Mouse (Mus musculus) CD4-positive, CD25-positive, alpha-beta regulatory T cell, adult 4 months (primary cell): ENCODE results near the gene Fmo3. TPM values are rescaled to one million over a fixed set of nuclear protein-coding genes. Genes with fewer than 3 reads are reported as not detected.

ENCODE experiments used
- ATAC-seq: one replicate; pipeline ENCODE4 v1.8.0; 2017
- polyA plus RNA-seq, 2 experiments: library from polyadenylated mRNA; unstranded; fragments of 100-300 nt; shearing (Covaris generic); gene quantifications; one replicate each; pipeline ENCODE4 v1.2.1; 2017

Fmo3 gene
- not detected for polyA plus RNA-seq

- no peak for ATAC-seq
These were observed at the start of gene Fmo3 for GRCm38 (mm10) chr1:162984428-162984827. Gene Fmo3 (minus strand): TSS chr1:162984528.

- ATAC-seq = no peak
These were observed 38.7 kb upstream of the Fmo3 start for GRCm38 (mm10) chr1:163023075-163023474.

GRCm38 (mm10) chr1:163009220-163009619 lies 24.9 kb upstream of the Fmo3 start:
- ATAC-seq = no peak

GRCm38 (mm10) chr1:163003496-163003895 lies 19.2 kb upstream of the Fmo3 start:
- no peak for ATAC-seq

GRCm38 (mm10) chr1:163001271-163001829 lies 17.0 kb upstream of the Fmo3 start:
- no peak for ATAC-seq

- ATAC-seq = no peak
These were observed 3.2 kb upstream of the Fmo3 start for GRCm38 (mm10) chr1:162987546-162987945.

- ATAC-seq = no peak
These were observed 2.4 kb upstream of the Fmo3 start for GRCm38 (mm10) chr1:162986777-162987176.

GRCm38 (mm10) chr1:162986121-162986748 lies 1.9 kb upstream of the Fmo3 start:
- no peak for ATAC-seq

GRCm38 (mm10) chr1:162963556-162963955 lies 20.8 kb downstream of the Fmo3 start:
- ATAC-seq = no peak

- ATAC-seq = no peak
These were observed 26.9 kb downstream of the Fmo3 start for GRCm38 (mm10) chr1:162957422-162957821.

GRCm38 (mm10) chr1:162953079-162953478 lies 31.2 kb downstream of the Fmo3 start:
- no peak for ATAC-seq

GRCm38 (mm10) chr1:162949763-162950162 lies 34.6 kb downstream of the Fmo3 start:
- no peak for ATAC-seq

- no peak for ATAC-seq
These were observed 36.4 kb downstream of the Fmo3 start for GRCm38 (mm10) chr1:162947934-162948333.

GRCm38 (mm10) chr1:162946837-162947558 lies 37.3 kb downstream of the Fmo3 start:
- ATAC-seq = no peak

GRCm38 (mm10) chr1:162943700-162944099 lies 40.6 kb downstream of the Fmo3 start:
- ATAC-seq = no peak

- no peak for ATAC-seq
These were observed 45.5 kb downstream of the Fmo3 start for GRCm38 (mm10) chr1:162938696-162939351.

GRCm38 (mm10) chr1:162937970-162938695 lies 46.2 kb downstream of the Fmo3 start:
- ATAC-seq = no peak

- no peak for ATAC-seq
These were observed 46.9 kb downstream of the Fmo3 start, which contains the start of gene Fmo6 for GRCm38 (mm10) chr1:162937415-162937814. Gene Fmo6 (minus strand): TSS chr1:162937515.

- ATAC-seq = no peak
These were observed 49.8 kb downstream of the Fmo3 start for GRCm38 (mm10) chr1:162934374-162935012.

- ATAC-seq = no peak
These were observed 51.9 kb downstream of the Fmo3 start for GRCm38 (mm10) chr1:162932386-162932785.

GRCm38 (mm10) chr1:162931880-162932279 lies 52.4 kb downstream of the Fmo3 start:
- ATAC-seq = no peak

- ATAC-seq = no peak
These were observed 52.9 kb downstream of the Fmo3 start for GRCm38 (mm10) chr1:162931310-162931875.
